Mouse (Mus musculus) myocyte (in vitro differentiated cells): ENCODE measurements around the gene Pwwp2b.

Source experiments
- CEBPB ChIP-seq: IDR thresholded peaks from 2 replicates; pipeline ENCODE4 v1.6.1; 2011; ENCODE audit warnings: mild to moderate bottlenecking, moderate library complexity; ENCODE audit not compliant: poor library complexity, insufficient read depth, severe bottlenecking
- E2F4 ChIP-seq: IDR thresholded peaks from one replicate; pipeline ENCODE4 v1.6.1; 2011; ENCODE audit warnings: mild to moderate bottlenecking, control low read depth, moderate library complexity; ENCODE audit not compliant: insufficient read depth
- MAX ChIP-seq: IDR thresholded peaks from one replicate; pipeline ENCODE4 v1.6.1; 2011; ENCODE audit warnings: low read depth, mild to moderate bottlenecking, control low read depth
- MYOD1 ChIP-seq, 3 experiments: IDR thresholded peaks; one replicate each; pipeline ENCODE4 v1.6.1; 2011; ENCODE audit warnings: control low read depth in 2 of 3, low read depth in 2 of 3, mild to moderate bottlenecking in 2 of 3, moderate library complexity in 1 of 3; ENCODE audit not compliant: insufficient read length in 2 of 3, control insufficient read depth in 1 of 3
- POLR2A ChIP-seq: IDR thresholded peaks from one replicate; pipeline ENCODE4 v1.6.1; 2011; ENCODE audit warnings: low read depth, mild to moderate bottlenecking, control low read depth, moderate library complexity; ENCODE audit not compliant: insufficient read length
- POLR2AphosphoS2 ChIP-seq: IDR thresholded peaks from one replicate; pipeline ENCODE4 v1.6.1; 2011; ENCODE audit warnings: low read depth, control low read depth; ENCODE audit not compliant: insufficient read length
- REST ChIP-seq: IDR thresholded peaks from one replicate; pipeline ENCODE4 v1.6.1; 2011; ENCODE audit warnings: mild to moderate bottlenecking, control low read depth, moderate library complexity; ENCODE audit not compliant: insufficient read depth, insufficient read length
- SRF ChIP-seq: IDR thresholded peaks from one replicate; pipeline ENCODE4 v1.6.1; 2011; ENCODE audit warnings: low read depth; ENCODE audit not compliant: control insufficient read depth, insufficient read length
- TCF12 ChIP-seq: IDR thresholded peaks from one replicate; pipeline ENCODE4 v1.6.1; 2011; ENCODE audit warnings: mild to moderate bottlenecking, control low read depth; ENCODE audit not compliant: poor library complexity, insufficient read depth, severe bottlenecking
- TCF3 ChIP-seq: IDR thresholded peaks from one replicate; pipeline ENCODE4 v1.6.1; 2011; ENCODE audit warnings: low read depth, control low read depth; ENCODE audit not compliant: insufficient read length
- USF1 ChIP-seq: IDR thresholded peaks from one replicate; pipeline ENCODE4 v1.6.1; 2011; ENCODE audit warnings: low read depth, mild to moderate bottlenecking, control low read depth, moderate library complexity

DNA sequence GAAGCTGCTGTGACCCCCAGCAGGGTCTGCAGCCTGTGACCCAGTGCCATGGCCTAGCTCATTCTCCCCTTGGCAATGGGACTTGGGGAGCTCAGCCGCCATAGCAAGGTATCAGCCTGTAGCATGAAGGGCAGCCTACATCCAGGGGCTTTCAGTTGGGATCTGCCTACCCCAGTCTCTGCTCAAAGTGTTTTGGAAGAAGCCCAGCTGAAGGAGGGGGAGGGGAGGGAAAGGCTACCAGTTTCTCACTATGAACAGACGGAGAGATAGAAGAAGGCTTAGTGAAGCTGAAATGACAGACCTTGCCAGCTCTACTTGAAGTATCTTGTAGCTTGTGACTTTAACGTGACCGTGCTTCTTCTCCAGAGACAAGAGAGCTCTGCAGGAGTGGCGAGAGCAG is 18.4 kb upstream of the Pwwp2b start:
- TF ChIP-seq MYOD1 (IDR thresholded peaks at IDR 0.05; ENCODE audit: control insufficient read depth in 1 of 3, insufficient read length in 2 of 3, low read depth in 2 of 3) = no peak
- no peak for TF ChIP-seq TCF12
- TF ChIP-seq POLR2A = no peak
- TF ChIP-seq USF1 = no peak
- TF ChIP-seq POLR2AphosphoS2 = no peak
- no peak for TF ChIP-seq E2F4
- no peak for TF ChIP-seq CEBPB
- TF ChIP-seq SRF = no peak
- TF ChIP-seq TCF3 = no peak
- no peak for TF ChIP-seq REST
- no peak for TF ChIP-seq MAX
